Mouse (Mus musculus): Measurements from ENCODE around the gene Nob1. TPM values are rescaled to one million over a fixed set of nuclear protein-coding genes. Genes with fewer than 3 reads are reported as not detected.

The Nob1 gene
- total RNA-seq, 2 experiments from 2014 or later, result 36.3 to 40.2 TPM

DNA sequence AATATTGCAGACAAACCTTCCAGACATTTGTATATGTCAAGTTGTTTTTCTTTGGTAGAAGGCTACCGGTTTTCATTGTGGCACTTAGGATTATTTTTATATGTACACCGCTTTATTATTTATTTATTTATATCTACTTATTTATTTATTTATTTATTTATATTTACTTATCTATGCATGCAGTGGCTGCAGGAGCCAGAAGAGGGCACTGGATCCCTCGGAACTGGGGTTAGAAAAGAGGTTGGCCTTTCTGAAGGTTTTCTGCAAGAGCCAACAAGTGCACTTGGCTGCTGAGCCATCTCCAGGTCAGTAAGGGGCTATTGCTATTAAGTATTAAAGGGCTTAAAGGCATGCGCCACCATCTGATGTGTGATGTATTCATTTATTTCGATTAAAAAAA is 37.0 kb downstream of the Nob1 start:
- DNase-seq (ENCODE audit: low spot score in 2 of 2), result no peak

DNA sequence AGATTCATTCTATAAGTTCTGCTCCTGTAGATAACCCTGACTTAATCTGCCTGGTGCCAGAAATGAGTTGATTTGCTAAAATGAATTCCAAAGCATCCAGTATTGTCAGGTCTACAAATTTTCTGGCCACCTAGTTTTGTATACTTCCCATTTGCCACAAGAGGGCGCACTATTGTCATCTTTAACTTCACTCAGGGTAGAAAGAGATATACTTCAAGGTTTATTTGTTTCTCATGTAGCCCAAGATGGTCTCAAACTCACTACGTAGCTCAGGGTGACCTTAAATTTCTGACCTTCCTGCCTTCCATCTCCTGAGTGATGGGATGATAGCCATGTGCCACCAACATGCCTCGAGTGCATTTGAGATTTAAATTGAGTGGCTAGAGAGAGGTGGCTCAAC is 38.2 kb downstream of the Nob1 start:
- DNase-seq (ENCODE audit: low spot score in 2 of 2), result no peak

DNA sequence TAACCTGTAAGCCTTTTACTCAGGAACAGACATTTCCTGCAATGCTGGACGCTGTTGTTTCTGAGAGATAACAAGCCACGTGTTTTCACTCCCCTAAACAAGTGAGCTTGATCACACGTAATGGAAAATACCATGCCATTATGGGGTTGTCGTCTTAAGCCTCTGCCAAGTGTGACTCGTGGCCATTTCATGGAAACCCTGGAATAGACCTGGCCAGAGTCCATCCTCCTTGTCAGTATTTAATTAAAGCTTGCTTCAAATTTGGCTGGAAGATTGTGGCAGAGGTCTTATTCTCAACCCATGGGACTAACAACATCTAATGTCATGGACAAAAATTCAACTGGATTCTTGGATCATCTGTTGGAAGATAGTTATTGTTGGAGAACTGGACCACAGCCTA is 38.7 kb downstream of the Nob1 start:
- no peak for DNase-seq (ENCODE audit: low spot score in 2 of 2)

DNA sequence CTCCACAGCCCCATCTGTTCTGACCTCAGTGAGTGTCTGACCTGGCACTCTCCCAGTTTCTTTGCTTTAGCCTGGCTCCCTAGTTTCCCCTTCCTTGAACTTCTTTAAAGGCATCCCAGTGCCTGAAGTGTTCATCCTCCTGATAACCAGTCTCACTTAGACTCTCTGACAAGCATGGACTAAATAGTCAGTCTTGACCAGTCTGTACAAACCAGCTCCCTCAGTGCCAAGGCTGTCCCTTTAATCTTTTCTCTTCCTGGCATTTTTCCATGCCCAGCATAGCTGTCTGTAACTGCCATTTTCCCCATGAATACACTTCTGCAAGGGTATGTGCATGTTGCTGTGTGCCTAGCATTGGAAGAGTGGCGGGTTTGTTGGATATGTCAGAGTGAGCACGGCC is 39.8 kb downstream of the Nob1 start:
- DNase-seq (ENCODE audit: low spot score in 2 of 2), result no peak

- DNase-seq (ENCODE audit: low spot score in 2 of 2), result no peak
Measured at GRCm38 (mm10) chr8:107384651-107385050, 40.2 kb downstream of the Nob1 start.

DNA sequence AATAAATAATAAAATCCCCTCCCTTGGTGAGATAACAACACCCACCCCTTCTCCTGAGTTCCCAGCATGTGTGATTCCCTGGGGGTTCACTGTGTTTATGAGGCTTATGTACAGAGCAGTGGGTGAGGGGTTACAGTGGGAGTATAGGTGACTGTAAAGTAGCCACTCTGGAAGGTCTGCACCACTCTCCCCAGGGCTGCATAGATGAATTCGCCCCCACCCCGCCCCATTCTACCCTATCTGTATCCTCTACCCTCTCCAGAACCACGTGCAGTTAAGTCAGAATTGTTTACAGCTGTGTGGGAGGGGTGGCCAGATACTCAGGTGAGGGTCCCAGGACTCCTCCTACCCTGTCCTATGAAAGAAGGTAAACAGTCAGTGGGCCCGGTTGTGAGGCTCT is 42.0 kb downstream of the Nob1 start:
- no peak for DNase-seq (ENCODE audit: low spot score in 2 of 2)

GRCm38 (mm10) chr8:107381666-107382065 is 43.2 kb downstream of the Nob1 start:
- no peak for DNase-seq (ENCODE audit: low spot score in 2 of 2)

- no peak for DNase-seq (ENCODE audit: low spot score in 2 of 2)
Measured at GRCm38 (mm10) chr8:107380734-107381133, 44.1 kb downstream of the Nob1 start.

DNA sequence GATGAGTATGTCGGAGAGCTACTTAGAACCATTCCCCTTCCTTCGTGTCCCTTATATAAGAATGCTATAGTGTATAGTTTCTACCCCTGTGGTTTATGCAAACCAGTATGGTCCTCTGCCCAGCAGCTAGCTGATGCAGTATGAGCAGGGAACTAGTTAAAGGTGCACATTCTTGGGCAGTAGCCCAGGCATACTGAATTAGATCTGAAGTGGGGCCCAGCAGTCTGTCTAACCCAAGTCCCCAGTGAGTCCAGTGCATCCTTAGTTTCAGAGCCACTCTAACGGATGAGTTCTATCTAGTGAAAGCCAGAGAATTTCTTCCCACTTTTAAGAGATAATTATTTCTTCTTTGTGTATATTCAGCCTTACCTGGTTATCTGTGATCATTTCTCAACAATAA is 47.5 kb downstream of the Nob1 start:
- no peak for DNase-seq (ENCODE audit: low spot score in 2 of 2)

DNA sequence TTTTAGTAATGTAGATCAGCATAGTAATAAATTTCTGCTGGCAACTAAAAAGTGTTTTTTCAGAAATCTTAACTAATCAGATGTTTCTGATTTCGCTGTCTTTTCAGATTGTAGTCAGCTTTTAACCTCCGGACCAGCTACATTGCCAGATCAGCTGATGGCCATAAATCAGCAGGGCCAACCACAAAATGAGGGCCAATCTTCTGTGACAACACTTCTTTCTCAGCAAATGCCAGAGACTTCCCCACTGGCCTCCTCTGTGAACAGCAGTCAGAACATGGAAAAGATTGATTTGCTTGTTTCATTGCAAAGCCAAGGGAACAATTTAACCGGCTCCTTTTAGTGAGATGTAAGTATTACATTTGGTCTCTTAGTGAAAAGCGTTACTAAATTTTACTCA is 54.5 kb downstream of the Nob1 start:
- no peak for DNase-seq (ENCODE audit: low spot score in 2 of 2)

Other genes starting within 250 kb of the Nob1 start
- gene Nfat5, start 131.6 kb downstream of the Nob1 start, total RNA-seq (2021), result 10 to 100 TPM; 50.1 to 51.8 TPM
- 1 to 10 TPM; 5.3 to 5.6 TPM for gene Nqo1, start 21.8 kb downstream of the Nob1 start, total RNA-seq (2021)
- 10 to 100 TPM; 37.2 to 43.0 TPM for gene Wwp2, start 11.3 kb upstream of the Nob1 start, total RNA-seq (2021)
- gene Psmd7, start 163.4 kb upstream of the Nob1 start, total RNA-seq (2021), result 100 to 1,000 TPM; 109 to 110 TPM